Mouse (Mus musculus) heart, adult 9 months (tissue): ENCODE measurements around the gene Snx5.

Source experiments
- DNase-seq, 2 experiments: peaks; one replicate each; pipeline ENCODE4 v3.0.0; 2022; ENCODE audit warnings: low spot score in 2 of 2

The Snx5 gene

GRCm38 (mm10) chr2:144270507-144271420, at the start of gene Snx5, which contains the start of gene Mgme1:
TSS of gene Snx5 (minus strand) at chr2:144270906.
TSS of gene Mgme1 (plus strand) at chr2:144270663.
- peak; percentile 89 to 92 for DNase-seq

DNA sequence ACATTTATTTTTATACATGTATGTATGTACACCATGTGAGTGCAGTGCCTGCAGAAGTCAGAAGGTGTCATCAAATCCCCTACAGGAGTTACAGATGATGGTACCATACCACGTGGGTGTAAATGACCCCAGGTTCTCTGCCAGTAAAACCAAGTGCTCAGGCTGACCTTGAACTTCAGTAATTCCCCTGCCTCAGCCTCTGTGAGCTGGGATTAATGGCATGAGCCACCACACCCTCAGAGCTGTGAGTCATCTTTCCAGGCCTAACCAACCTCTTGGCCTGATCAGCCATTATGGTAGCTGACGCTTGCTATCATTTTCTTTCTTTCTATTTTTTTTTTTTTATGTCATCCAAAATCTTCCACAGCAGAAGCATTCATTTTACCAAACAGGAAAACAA, 40.7 kb upstream of the Snx5 start:
- no peak for DNase-seq

DNA sequence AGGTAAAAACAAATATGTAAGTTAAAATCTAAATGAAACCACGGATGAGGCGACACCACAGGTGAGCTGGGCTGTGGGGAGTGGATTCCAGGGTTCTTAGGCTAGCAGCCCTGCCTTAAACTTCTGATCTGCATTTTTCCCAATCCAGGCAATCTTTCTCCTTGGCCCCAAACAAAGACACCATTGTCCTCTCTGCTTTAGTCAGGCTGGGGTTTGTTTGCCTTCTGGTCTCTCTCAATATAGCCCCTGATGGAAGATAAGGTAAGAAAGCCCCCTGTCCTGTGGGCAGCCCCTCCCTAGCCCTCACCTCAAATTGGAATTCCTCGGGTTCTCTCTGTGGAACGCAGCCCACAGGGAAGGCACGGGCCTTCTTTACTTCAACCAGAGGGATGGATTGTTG, 39.6 kb upstream of the Snx5 start:
- no peak for DNase-seq

GRCm38 (mm10) chr2:144308561-144308960, 37.9 kb upstream of the Snx5 start:
- DNase-seq = no peak

DNA sequence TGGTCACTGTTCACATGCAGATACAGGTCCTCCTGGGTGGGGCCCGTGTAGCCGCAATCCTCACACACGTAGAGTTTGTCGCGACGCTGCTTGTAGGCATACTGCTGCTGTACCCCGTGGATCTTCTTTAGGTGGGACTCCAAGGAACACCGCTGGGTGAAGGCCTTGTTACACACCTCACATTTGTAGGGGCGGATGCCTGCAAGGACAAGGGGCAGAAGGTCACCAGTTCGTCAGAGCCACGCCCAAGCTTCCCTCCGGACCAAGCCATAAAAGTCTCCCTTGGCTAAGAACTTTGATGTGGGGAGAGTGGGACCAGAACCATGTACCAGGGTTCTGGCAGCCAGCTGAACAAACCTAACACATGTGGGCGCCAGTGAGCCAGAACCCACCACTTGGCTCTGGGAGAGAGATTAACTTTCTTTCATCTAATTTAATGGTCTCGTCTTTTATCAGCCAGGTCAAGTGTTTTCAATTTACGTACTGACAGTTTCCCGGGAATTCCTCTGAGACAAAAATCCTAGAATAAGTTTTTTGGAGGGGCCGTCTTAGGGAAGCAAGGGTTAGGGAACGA, 35.1 kb upstream of the Snx5 start:
- DNase-seq = no peak

DNA sequence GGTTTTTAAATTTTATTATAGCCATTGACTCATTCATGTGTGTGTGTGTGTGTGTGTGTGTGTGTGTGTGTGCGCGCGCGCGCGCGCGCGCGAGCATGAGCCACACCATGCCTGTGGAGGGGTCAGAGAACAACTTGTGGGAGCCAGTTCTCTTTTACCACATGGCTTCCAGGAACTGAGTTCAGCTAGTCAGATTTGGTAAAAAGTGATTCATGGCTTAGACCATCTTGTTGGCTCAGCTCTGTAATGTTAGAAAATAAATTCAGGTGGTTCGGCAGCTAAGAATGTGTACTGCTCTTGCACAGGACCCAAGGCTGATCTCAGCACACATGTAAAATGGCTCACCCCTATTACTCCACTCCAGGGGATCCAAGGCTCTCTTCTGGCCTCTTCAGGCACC, 30.4 kb upstream of the Snx5 start:
- DNase-seq = no peak

DNA sequence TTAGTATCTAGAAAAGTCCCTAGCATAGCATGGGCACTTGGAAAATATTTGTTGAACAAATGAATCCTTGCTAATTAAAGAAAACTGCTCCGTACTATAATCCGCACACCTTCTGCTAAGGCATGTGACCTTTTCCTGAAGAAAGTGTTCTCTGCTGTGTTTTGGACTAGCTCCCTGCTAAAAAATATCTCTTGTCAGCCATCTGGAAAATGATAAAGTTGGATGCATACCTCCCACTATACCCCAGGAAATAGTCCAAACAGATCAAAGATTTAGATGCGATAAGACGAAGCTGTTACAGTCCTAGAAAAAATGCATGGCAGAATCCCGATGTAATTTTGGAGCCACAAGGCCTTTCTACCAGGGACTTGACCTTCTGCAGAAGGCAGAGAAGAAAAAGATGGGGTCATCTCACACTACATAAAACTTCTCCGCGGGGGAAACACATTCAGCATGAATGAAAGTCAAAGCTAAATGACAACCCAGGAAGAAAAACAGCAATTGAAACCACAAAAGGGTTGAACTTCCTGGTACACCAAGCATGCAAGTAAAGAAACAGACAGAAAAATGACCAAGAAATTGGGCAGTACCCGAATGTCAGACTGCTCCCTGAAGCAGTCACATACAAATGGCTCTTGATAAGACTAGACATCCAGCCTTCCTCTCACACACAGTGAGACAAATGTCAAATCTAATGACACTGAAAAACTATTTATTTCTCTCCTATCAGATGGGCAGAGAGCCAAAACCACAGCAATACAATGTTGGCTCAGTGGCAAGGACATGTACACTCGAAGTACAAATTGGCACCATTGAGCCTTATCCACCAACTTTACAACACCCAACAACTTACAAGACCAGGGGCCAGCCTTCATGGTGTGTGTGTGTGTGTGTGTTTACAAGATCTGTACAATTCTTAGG, 29.3 kb upstream of the Snx5 start:
- DNase-seq = no peak

DNA sequence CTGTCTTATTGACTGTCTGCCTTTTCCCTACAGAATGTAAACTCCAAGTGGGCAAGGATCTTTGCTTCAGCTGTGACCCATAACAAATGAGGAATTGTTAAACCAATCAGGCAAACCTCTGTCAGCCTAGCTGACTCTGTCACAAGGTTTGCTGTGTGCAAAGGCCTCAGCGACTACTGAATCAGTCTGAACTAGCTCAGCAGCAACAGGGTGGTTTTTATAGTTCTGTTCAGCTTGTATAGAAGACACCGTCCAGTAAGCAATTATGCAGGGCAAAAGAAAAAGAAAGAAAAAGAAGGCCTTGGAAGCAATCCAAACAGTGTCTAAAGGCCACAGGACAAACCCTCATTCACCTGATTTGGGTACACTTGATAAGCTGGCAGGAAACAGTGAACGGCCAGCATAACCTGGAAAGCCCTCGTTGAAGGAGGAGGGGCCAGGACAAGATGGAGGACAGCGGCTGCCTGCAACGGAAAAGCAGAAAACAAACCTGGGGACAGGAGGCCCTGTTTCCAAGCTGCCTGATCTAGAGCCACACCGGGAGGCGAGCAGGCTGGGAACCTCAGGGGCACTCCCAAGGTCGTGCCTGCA, 24.5 kb upstream of the Snx5 start:
- no peak for DNase-seq

DNA sequence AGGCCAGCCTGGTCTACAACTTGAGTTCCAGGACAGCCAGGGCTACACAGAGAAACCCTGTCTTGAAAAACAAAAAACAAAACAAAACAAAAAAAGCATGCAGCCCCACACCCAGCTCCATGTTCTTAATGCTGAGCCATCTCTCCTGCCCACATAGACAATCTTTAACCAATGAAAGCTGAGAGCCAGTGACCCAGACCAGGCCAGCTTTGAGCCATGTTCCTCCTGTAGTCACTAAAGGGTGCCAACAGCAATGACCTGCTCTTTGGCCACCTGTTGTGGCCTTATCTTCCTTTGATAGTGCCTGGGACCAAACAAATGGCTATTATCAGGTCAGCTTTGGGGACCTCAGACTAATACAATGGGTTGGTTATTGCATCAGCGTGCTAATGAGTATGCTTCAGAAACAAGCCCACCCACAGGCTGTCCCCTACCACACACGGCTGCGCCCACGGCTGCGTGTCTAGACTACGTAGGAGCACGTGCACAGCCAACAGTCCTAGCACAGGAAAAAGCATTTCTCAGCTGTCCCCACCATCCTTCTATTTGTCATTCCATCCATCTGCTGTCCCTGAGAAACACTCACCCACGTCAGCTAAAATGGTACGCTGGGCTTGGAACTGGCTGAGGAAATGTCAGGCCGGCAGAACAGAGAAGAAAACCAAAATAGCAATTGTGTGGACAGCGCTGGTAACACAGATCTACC, 21.0 kb upstream of the Snx5 start:
- DNase-seq = no peak

DNA sequence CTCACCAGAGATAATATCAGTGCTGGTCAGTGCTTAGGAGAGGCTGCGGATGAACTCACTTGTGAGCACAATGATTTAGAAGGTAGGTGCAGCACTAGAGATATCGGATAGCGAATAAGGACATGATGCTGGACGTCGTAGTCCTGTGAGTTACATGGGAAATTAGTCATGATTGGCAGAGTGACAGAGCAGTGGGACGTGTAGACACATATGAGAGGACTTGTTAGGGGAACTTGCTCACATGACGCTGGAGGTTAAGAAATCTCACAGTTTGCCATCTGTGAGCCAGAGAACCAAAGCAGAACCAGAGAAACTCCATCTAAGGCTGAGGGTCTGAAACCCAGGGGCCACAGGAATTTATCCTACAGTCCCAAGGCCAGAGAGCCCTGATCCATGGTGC, 19.6 kb upstream of the Snx5 start:
- no peak for DNase-seq

DNA sequence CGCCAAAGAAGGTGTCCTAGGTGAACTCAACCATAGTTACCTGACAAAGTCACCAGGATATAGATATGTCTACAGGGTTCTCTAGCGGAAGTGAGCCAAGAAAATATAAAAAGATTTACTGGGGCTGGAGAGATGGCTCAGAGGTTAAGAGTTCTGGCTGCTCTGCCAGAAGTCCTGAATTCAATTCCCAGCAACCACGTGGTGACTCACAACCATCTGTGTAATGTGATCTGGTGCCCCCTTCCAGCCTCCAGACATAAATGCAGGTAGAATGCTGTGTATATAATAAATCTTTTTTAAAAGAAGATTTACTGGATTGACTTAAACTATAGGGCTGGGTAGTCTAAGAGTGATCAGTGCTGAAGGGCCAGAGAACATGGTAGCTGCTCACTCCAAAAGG, 10.7 kb upstream of the Snx5 start:
- DNase-seq = no peak

DNA sequence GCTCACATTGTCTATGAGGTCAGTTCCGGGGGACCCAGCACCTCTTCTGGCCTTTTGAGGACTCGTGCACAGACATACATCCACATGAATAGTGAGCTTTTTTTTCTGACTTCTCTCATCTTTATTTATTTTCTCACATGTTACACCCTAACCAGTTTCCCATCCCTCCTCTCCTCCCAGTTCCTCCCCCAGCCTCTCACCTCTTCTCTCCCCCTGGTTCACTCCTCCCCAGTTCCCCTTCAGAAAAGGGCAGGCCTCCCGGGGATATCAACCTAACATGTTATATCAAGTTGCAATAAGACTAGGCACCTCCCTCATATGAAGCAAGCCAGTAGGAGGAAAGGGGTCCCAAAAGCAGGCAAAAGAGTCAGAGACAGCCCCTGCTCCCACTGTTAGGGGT, 9.9 kb upstream of the Snx5 start:
- DNase-seq = no peak

- peak; percentile 71 to 88 for DNase-seq
These were observed 9.0 kb upstream of the Snx5 start for GRCm38 (mm10) chr2:144279742-144280141.

DNA sequence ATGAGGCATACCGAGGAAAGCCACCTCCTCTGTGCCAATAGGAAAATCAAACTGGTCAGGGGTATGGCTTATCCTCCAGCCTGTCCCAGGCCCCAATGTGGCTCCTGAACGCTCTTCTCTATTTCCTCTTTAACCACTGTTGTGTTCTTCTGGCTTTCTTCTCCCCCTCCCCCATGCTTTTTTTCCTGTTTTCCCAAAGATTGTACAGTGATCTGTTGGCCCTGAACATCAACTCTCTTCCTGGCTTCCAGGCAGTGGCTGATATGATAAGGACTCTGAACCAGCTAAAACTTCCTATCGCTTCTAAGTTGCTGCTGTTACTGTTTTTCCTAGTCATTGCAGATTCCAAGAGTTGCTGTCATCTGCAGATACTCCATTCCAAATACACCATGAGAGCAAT, 6.2 kb upstream of the Snx5 start:
- DNase-seq = no peak

DNA sequence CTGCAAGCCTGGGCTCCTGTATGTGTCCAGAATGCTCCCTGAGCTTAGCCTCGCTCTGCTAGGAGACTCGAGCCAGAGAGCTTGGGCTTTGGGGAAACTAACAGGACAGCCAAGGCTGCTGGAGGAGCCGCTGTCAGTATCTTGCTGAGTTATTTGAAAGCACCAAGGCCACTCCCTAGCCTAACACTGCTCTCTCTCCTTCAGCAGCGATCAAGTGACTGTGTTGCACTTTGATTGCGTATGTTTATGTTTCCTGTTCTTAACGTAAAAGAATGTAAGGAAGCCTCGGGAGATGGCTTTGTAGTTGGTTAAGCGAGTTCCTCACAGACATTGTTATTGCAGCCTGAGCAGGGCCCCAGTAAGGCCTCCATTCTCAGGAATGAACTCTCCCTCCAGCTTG, 4.0 kb upstream of the Snx5 start:
- no peak for DNase-seq

DNA sequence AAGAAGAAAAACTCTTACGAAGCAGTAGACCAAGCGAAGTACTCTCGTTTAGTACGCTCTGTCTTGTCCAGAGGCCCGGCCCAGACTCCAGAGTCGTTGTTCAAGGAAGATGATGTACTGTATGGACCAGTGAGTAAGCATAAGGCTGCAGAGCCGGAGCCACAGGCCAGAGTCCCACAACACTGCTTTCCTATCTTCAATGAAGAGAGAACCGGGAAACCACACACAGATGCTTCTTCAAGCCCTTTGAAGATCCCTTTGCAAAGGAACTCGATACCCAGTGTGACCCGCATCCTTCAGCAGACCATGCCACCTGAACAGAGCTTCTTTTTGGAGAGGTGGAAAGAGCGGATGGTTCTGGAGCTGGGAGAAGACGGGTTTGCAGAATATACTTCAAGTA, 1.4 kb upstream of the Snx5 start:
- DNase-seq = no peak

DNA sequence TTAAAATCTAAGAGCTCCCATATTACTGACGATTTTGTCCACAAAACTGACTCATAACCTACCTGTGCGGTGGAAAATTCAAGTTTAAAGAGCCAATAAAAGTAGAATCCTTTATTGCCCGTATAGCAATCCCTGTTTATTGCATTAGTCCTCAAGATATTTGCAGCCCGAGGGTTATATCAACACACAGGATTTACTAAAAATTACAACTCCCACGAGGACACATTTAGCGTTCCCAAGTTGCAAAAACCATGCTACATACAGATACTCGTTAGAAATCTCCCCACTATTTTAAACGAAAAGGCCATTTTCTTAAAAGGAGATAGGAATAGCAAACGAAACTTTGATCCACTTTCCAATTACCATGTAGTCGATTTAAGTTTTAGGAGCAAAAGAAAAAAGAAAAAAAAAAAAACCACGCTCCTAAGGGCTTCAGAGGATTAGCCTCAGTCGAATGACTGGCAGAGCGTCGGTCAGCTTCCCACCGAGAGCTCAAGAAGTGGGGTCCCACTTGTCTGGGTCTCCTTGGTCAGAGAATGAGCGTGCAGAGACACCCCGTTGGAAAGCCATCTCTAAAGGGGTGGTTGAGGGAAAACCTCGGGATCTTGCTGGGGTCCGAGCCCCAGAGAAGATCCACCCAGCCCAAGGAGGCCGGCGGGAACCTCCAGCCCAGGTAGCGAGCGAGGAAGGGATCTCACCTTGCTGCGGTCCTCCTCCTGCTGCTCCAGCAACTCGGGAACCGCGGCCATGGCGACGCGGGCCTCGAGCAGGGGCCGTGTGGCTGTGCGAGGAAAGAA, 829 bp downstream of the Snx5 start:
- DNase-seq = no peak

- DNase-seq = no peak
These were observed 1.4 kb downstream of the Snx5 start for GRCm38 (mm10) chr2:144269306-144269650.

GRCm38 (mm10) chr2:144268446-144269305, 2.0 kb downstream of the Snx5 start:
- DNase-seq = no peak

DNA sequence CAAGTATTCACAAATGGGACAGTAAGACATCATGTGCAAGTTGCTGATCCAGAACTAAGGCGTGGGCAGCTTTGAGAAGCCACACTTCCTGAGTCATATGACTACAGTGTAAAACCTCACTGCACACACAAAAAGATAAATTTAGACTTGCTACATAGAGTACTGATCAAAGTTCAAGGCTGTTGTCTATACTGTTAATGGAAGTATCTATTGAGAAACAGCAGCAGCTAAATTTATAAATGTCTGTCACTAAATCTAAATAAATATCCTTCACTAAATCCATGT, 3.0 kb downstream of the Snx5 start:
- DNase-seq = peak in 1 of 2 experiments; percentile 46
